Mouse (Mus musculus) left cerebral cortex, adult 18-20 months (tissue): ENCODE results near the gene Metap1d. TPM values are rescaled to one million over a fixed set of nuclear protein-coding genes. Genes with fewer than 3 reads are reported as not detected.

Experiments
- DNase-seq, 2 experiments: peaks; one replicate each; pipeline ENCODE4 v3.0.0; 2021 to 2022; ENCODE audit warnings: low spot score in 2 of 2, mixed read lengths in 1 of 2
- total RNA-seq, 2 experiments: library from RNA; stranded (reverse); gene quantifications; 2 replicates each; pipeline ENCODE4 v1.2.3; 2021

The Metap1d gene
- total RNA-seq, 2 experiments from 2014 or later: 15.2 to 17.2 TPM

DNA sequence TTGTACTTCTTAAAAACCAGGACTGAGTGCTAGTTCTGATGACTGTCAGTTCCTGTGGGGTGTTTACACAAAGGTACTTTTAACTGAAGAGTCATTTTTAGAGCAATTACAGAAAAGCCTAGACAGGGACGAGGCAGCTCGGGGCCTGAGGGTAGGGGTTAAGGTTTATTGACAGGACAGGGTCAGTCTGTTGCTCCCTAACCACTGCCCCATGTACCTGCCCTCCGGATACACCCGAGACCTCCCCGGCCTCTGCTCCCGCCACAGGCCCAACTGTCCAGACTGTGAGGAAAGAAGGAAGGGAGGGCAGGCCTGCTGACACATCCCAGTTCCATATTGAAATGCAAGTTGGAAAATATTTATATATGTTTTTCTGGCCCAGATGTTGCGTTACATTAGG lies 20.8 kb downstream of the Metap1d start:
- DNase-seq: no peak

DNA sequence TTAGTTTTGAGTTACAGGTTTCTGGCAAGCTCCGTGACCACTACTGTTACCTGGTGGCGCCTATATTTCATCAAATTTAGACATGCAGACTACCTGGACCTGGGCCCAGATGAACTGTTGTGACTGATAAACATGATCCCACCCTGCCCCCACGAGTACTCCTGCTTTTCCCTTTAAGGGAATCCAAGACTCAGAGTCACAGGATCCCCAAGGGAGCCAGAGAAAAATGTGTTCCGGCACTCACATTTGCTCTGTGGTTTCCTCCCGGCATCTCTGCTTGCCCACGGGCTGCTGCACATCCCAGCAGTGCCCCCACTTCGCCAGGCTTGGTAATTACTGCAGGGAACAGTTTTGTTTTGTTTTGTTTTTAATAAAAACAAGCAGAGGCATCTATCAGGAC lies 21.3 kb downstream of the Metap1d start:
- no peak for DNase-seq

DNA sequence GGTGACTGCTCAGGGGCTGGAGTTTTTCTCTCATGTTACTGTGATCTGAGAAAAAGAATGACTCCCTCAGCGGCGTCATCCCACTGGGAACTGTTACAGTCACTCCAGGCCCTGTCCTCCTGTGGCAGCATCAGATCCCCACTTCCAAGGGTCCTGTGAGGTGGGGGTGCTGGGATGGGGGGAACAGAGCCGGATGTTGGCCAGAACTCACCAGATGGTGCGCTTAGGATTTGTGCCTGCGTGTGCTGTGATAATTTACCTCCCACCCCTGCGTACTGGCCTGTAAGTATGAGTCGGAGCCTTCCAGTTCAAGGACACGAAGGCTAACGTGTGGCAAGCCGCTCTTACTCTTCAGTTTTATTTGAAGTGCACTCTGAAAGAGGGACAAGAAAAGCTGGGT lies 22.2 kb downstream of the Metap1d start:
- no peak for DNase-seq

DNA sequence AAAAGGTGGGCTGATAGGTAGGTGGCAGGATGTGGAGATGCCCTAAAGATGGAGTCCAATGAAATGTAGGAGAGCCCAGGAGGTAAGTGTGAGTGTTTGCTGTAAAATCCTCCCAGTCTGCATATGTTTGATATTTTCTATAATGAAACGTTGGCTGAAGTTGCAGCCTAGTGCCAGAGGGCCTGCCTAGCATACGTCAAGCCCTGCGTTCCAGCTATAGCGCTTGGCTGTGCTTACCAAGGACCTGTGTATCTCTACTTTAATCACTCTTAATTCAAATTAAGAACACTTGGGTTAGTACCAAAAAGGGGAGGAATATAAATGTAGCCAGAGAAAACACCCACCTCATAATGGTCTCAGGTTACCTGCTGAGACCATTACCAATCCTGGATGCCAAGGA lies 22.7 kb downstream of the Metap1d start:
- no peak for DNase-seq

DNA sequence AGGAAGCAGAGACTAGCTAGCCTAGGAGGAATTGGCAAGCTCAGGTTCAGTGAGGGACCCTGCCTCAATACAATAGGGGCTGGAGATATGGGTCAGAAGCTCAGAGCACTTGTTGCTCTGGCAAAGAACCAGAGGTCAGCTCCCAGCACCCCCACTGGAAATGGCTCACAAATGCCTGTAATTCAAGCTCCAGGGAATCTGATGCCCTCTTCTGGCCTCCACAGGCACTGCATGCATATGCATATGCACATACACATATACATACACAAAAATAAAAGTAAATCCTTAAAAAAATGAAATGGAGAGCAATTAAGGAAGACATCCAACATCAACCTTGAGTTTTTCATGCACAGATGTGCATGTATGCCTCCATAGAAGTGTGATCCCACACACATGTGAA lies 24.7 kb downstream of the Metap1d start:
- no peak for DNase-seq

DNA sequence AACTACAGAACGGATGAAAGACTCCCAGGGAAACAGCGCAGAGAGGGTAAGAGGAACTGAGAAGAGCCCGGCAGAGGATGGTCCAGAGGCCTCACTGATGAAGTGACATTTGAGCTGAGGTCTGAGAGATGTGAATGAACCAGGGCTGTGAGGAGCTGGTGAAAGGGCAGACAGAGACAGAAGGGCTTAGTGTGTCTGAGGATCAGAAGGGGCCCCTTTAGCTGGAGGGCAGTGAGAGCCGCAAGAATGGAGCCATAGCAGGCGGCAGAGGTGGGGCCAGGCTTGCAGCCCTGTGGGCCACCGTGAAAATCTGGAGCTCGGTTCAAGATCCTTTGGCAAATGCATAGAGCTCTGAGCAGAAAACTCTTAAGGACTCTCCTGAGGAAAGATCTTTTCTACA lies 26.8 kb downstream of the Metap1d start:
- DNase-seq: no peak

DNA sequence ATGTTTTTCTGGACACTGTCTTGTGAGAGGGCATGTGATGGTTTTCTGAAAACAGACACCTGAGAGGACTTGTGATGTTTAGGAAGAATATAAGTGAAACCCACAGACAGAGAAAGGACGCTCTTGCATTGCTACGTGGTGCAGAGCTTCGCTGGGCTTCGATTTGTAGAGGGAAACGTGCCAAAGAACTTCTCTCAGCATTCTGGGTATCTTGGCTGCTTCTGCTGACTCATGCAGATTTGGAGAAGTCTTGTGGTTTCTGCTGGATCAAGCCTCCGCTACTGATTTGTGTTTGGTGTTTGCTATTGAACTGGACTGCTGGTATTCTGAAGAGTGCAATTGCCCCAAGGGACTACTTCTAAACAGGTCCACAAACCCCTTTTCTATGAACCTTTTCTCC lies 28.7 kb downstream of the Metap1d start:
- no peak for DNase-seq

DNA sequence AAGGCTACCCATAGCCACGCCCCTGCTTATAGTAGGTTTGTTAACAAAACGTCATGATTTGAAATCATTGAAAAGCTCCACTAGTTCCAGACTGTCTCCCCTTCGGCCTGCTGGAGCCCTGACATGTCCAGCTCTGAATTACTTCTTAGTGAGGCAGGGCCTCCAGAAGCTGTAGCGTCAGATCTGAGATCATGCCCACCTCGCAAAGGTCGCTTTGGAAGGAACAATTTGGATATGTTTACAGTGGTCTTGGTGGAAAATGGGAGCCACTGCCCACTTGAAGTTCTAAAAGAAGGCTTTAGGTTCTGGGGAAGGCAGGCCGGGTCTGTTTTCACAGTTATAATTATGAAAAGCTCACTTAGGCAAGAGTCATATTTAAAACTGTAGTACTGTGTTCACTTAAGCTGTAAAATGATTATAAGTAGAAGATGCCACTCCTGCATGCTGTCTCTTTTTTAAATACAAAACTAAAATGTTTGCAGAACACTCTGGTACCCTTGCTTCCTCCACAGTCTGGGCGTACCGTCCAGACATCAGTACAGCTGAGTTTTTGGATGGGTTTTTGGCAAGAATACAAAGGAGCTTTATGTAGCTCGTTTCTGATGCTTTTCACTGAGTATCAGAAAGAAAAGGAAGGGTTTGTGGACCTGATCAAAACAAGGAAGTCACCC lies 30.1 kb downstream of the Metap1d start:
- peak in 1 of 2 experiments; percentile 15 for DNase-seq

DNA sequence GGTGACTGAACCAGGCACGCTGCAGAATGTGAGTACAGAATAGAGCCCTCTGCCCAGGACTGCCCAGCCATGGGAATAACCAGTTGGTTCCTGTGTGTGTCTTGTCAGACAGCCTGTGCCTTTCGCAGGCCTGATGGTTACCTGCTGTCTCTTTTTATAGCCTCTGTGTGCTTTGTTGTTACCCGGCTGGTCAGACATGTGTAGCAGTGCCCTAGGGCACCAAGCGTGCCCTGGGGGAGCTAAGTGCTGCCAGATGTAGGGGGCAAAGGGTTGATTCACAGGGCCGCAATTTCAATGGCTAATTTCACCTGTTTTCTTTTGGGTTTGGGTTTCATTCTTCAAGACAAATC lies 30.6 kb downstream of the Metap1d start:
- no peak for DNase-seq

DNA sequence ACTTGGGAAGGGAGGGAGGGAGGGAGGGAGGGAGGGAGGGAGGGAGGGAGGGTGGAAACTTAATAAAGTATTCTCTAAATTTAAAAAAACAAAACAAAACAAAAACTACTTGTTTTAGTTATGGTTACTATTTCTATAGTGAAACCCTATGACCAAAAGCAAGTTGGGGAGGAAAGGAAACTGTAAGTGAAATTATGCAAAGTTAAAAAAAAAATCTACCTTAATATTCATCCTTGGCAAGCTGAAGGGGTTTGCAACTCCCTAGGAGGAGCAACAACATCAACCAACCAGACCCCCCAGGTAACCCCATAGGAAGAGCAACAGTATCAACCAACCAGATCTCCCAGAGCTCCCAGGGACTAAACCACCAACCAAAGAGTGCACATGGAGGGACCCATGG lies 38.2 kb downstream of the Metap1d start:
- no peak for DNase-seq

DNA sequence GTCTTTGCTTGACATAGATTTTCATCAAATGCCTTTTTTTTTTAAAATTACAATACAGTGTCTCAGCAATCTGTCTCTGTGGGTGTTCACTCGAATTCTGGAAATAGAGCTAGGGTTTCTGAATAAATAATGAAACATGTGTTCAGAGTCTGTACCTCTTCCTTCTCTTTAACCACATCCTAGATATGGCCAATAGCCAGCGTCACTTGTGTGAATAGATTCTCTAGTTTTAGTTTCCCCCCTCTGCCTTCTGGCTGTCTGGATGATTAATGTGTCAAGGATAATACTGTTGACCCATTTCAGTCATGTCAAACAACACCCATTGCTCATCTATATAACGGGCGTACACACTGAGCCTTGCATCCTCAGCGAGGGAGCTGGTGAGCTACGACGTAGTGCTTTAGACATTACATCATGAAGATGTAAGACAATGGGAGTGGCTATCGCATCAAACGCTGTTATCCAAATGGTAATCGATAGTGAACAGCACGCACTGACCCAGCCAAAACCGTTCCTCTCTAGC lies 40.1 kb downstream of the Metap1d start:
- no peak for DNase-seq

DNA sequence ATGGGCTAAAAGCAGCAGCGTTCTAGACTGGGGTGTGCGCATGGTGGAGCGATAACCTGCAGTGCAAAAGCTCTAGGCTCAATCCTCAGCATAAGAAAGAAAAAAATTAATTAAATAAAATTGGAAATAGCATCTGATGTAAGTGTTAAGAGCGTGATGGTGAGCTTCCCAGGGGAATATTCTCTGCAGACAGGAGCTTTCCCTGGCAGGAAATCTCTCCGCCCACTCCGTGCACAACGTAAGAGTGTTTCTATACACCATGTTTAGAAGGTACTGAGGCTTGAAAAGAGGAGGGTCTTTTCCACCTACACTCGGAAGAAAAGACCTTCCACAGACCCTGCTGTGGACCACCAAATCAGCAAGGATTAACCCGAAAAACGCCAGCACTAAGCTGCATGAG lies 41.4 kb downstream of the Metap1d start:
- peak; percentile 15 to 21 for DNase-seq

DNA sequence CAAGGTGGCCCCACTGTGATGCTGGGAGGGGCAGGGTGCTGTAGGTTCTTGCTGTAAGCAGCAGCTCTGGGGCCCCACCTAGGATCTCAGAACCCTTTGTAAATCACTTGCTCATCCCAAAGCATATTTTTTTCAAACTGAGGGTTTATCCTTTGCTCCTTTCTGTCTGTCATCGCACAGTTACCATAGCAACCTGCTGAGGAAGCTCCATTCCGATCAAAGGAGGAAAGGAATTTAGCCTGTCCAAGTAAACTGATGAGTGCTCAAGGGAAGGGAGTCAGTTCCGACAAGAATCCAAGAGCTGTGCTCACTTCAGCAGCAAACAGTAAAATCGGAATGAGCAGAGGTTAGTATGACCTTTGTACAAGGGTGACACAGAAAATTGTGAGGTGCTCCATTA lies 41.9 kb downstream of the Metap1d start:
- DNase-seq: no peak

DNA sequence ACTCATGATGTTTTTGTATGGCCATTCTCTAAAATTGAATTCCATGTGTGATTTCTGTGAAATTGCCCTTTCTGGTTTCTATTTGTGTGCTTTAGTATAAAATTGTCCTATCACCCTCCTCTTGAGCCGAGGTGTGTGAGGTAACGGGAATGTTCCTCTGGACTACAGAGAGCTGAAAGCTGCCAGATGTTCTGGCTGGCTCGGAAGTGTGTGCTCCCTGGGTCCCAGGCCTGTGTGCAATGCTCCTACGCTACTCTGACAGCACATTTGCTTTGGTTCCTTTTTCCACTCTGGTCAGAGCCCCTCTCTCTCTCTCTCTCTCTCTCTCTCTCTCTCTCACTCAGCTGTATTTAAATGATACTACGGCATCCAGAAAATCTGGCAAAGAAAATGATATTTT lies 44.1 kb downstream of the Metap1d start:
- DNase-seq: no peak

DNA sequence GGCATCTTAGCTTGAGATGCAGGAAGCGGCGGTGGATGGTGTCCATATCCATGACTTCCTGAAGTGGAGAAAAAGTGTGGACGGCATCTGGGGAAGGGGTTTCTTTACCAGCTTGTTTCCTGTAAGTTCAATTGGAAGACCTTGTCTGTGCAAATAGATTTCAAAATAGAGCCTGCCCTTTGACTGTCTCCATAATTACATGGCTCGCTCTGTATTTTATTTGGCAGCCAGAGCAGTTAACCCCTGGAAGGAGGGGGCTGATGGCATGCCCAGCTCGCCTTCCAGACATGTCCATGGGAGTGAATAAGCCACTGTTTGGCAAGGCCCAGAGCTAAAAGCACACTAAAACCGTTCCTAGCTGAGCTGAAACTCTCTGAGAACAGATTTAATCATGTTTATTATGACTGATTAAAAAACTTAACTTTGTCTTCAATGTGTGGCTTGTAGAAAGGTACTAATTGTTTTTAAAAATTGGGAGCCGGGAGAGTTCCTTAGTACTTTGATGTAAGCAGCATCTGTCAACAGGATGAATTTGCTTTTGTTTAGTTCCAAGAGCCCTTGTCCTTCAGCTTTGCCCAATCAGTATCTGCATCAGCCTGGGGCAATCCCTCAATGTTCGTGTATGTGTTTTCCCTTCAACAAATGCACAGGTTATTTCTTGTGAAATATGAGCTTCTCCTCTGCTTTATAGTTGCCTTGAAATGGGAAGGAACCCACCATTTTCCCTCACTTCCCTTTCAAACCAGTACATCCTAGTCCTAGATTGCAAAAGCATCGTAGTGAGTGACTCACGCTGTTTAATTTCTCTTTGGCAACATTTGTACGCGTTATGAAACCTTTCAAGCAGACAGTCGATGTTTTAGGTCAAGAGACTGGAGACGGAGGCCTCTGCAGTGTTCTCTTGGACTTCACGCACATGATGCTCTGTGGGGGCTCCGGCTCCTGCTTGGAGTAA lies 46.5 kb downstream of the Metap1d start:
- DNase-seq: no peak

DNA sequence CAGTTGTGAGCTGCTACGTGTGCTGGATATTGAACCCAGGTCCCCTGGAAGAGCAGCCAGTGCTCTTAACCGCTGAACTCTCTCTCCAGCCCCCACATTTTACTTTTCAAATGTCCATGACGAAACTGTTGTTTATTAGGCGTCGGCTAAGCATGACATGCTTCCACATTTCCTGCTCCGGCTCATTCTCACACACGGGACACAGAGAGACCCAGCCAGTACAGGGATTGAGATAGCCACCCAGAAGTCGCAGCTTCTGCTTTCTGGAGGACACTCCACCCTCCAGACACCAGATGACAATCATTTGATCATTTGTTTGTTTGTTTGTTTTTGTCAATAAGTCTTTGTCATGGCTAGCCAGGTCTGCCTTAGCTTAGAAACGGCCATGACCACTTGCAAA lies 51.8 kb downstream of the Metap1d start:
- no peak for DNase-seq

DNA sequence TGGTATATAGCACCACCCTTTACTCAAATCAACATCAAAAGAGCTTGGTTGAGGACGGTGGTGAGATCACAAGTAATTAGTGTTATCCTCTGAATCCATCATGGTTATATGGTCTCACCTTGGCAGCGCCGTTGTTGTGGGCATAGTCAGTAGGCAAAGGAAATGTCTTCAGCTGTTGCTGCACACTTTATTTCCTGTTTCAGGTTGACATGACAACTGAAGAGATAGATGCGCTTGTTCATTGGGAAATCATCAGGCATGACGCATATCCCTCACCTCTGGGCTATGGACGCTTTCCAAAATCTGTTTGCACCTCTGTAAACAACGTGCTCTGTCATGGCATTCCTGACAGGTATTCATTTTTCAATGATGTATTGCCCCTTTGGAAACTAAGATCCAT lies 58.1 kb downstream of the Metap1d start:
- no peak for DNase-seq

DNA sequence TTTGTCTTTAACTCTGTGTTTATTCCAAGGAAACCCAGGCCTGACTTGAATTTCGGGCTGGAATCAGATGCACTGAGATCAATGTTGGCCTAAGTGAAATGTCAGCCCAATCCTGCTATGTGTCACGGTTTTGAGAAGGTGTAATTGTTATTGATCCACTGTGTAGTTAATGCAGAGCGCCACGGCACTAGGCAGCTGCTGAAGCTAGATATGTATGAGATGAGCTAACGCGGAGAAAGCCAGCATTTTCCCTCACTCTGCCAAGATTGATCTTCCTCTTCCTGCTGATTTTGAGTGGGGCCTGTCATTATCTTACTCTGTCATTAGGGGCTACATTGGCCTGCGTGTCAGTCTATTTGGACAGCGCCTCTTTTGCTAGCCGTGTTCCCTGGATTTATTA lies 59.2 kb downstream of the Metap1d start:
- no peak for DNase-seq

DNA sequence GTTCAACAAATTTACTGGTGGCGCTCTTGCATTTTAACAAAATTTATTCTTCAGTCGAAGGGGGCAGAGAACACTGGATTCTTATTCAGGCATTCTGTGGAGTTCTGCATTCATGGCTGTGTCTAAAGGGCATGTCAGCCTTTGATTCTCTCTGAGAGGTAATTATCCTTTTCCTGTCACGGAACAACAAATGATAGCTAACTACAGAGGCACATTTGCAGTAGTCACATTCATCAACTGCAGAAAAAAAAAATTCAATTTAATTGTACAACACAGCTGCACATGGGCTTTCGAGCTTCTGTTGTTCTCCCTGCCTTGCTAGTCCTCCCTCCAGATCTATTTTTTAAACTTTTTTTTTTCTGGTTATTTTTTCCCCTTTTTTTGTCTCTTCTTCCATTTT lies 63.9 kb downstream of the Metap1d start:
- no peak for DNase-seq

DNA sequence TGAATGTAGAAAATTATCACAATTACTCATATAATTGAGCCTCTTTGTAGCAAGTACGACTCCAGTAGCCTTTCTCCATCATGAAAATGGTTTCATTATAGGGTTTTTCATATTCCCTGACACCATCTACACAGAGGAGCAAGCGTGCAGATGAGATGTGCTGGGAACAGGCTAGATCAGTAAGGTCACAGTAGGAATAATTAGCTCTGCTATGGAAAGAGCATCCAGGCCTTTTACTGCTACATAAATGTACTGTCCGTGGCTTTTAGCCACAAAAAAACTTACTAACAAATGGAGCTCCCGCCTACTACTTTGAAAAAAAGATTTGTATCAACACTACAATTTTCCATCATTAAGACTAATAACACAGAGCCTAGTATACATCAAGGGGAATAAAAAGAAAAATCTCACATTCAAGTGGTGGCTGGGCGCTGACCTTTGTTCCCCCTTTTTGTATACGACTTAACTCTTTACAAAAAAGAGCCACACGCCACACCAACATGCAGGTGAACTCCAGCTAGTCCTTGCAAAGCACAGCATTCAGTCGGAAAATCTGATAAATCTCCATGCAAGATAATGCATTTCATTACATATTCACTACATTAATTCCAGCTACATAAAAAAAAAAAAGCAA lies 64.5 kb downstream of the Metap1d start:
- DNase-seq: no peak

DNA sequence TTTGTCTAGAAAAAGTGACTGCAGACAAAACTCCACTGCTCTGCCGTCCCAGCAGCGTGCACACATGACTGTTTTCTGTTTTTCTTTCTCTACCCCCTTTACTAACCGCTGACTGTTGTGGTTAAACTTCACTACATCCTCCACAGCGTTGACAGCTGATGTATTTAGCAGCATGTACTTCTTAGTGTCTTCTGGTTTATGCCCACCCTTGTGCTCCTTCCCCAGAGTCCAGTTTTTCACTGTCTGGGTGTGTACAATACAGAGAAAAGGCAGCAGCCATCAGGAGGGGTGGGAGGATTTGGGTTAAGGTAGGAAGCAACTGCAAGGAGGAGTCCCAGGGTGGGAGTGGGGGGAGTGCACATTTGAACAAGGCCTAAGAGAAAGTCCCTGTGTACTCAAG lies 69.8 kb downstream of the Metap1d start:
- DNase-seq: no peak

DNA sequence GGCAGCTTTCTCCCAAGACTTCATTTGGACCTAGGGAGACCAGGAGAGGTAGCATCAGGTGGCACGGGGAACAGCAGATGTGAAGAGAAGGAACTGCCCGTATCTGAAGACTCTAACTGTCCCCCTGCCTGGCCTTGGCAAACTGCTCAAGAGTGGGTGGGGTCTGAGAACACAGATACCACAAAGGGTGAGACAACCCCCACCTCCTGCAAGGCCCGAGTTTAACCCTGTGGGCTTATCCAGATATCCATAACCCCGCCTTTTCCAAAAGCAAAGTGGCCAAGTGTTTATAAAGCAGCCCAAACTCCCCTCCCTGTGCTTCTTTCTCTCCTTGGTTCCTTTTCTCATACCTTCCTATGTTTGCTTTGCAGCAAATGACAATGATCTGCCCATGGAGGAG lies 70.4 kb downstream of the Metap1d start:
- DNase-seq: no peak
